Mouse (Mus musculus) left cerebral cortex, adult 2 months (tissue): ENCODE results near the gene Ptprj. TPM values are rescaled to one million over a fixed set of nuclear protein-coding genes. Genes with fewer than 3 reads are reported as not detected.

Source experiments
- DNase-seq, 2 experiments: peaks; one replicate each; pipeline ENCODE4 v3.0.0; 2021 to 2022; ENCODE audit warnings: low spot score in 2 of 2, mixed read lengths in 1 of 2; ENCODE audit errors: extremely low spot score in 1 of 2
- H3K27ac ChIP-seq: fragments of 200-600 bp; 2 replicates; pipeline ENCODE4 v1.8.1; 2022
- H3K4me3 ChIP-seq: fragments of 200-600 bp; 2 replicates; pipeline ENCODE4 v1.8.1; 2022
- CTCF ChIP-seq: fragments of 200-600 bp; IDR thresholded peaks from 2 replicates; pipeline ENCODE4 v1.8.1; 2022; ENCODE audit warnings: antibody characterized with exemption, mild to moderate bottlenecking, moderate library complexity
- intact Hi-C: fragments of 180-260 bp; cut with DNase I; formaldehyde crosslinking; loops from one replicate; pipeline ENCODE4 v1.15.1; 2025
- total RNA-seq, 2 experiments: library from RNA; stranded (reverse); gene quantifications; 2 replicates each; pipeline ENCODE4 v1.2.3; 2021

Gene Ptprj
- total RNA-seq, 2 experiments from 2014 or later = 114 to 117 TPM

DNA sequence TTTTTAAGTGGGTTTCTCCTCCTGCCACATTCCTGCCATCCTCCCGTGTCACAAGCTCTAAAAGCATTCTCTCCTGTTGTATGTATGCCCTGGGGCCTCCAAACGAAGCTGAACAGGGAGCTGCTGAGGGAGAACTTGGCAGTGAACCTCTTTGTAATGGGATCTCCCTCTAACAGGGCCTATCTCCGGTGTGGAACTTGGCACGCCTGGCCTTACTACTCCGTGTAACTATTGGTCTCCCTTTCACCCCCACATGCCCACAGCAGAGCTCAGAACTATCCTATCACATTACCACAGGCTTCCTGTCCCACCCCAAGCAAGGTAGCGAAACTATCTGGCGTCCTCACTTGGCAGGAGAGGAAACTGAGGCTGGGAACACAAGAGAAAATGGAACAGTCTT lies 14.4 kb downstream of the Ptprj start:
- no peak for DNase-seq
- Histone ChIP-seq H3K27ac (no peak overlapping the region), H3K4me3 (no peak overlapping the region)
- TF ChIP-seq CTCF = no peak
- intact Hi-C loops = no loop called here

- no peak overlapping the region for H3K27ac ChIP-seq
- intact Hi-C loops = no loop called here
- H3K4me3 ChIP-seq = no peak overlapping the region
- no peak for TF ChIP-seq CTCF
- DNase-seq = no peak
Measured at GRCm38 (mm10) chr2:90565192-90565929, 15.1 kb downstream of the Ptprj start.

DNA sequence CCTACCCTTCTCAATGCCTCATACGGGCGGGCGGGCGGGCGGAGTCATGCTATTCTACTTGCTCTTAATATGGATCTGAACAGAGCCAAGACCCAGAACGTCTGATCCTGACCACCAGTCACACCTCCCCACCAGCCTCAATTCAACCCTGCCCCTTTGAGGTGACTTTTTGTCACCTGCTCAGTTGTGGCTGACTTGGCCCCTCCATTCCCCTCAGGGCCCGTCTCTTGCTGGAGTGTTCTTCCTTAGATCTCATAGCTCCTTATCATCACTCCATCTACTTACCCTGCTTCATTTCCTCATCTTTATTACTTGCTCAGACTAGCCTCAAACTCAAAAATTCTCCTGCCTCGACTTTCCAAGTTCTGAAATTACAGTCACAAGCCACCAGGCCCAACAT lies 15.9 kb downstream of the Ptprj start:
- intact Hi-C loops = no loop called here
- H3K4me3 ChIP-seq = no peak overlapping the region
- H3K27ac ChIP-seq = no peak overlapping the region
- no peak for DNase-seq
- no peak for TF ChIP-seq CTCF

GRCm38 (mm10) chr2:90563171-90563570 lies 17.3 kb downstream of the Ptprj start:
- Histone ChIP-seq H3K4me3 (no peak overlapping the region), H3K27ac (no peak overlapping the region)
- no peak for TF ChIP-seq CTCF
- DNase-seq = no peak
- intact Hi-C loops = no loop called here

GRCm38 (mm10) chr2:90562126-90562670 lies 18.2 kb downstream of the Ptprj start:
- no peak for DNase-seq
- Histone ChIP-seq H3K4me3 (no peak overlapping the region), H3K27ac (no peak overlapping the region)
- intact Hi-C loops = no loop called here
- no peak for TF ChIP-seq CTCF

GRCm38 (mm10) chr2:90560197-90560843 lies 20.1 kb downstream of the Ptprj start:
- H3K27ac ChIP-seq = peak overlapping the region; percentile 61; the same call in 1 of the 2 replicates
- no peak overlapping the region for H3K4me3 ChIP-seq
- no peak for TF ChIP-seq CTCF
- intact Hi-C loops = no loop called here
- DNase-seq = no peak

- Histone ChIP-seq H3K4me3 (no peak overlapping the region), H3K27ac (peak overlapping the region; percentile 61; the same call in 1 of the 2 replicates)
- intact Hi-C loops = no loop called here
- no peak for DNase-seq
- no peak for TF ChIP-seq CTCF
Measured at GRCm38 (mm10) chr2:90559688-90560196, 20.7 kb downstream of the Ptprj start.

- peak overlapping the region; percentile 4 for H3K27ac ChIP-seq
- H3K4me3 ChIP-seq = no peak overlapping the region
- intact Hi-C loops = no loop called here
- TF ChIP-seq CTCF = no peak
- no peak for DNase-seq
Measured at GRCm38 (mm10) chr2:90559015-90559687, 21.3 kb downstream of the Ptprj start.

- Histone ChIP-seq H3K4me3 (no peak overlapping the region), H3K27ac (peak overlapping the region; percentile 4; the same call in 1 of the 2 replicates)
- intact Hi-C loops = no loop called here
- DNase-seq = no peak
- TF ChIP-seq CTCF = no peak
Measured at GRCm38 (mm10) chr2:90558361-90558760, 22.1 kb downstream of the Ptprj start.

GRCm38 (mm10) chr2:90557913-90558312 lies 22.5 kb downstream of the Ptprj start:
- no peak overlapping the region for H3K27ac ChIP-seq
- DNase-seq = no peak
- intact Hi-C loops = no loop called here
- H3K4me3 ChIP-seq = no peak overlapping the region
- TF ChIP-seq CTCF = no peak

- TF ChIP-seq CTCF = no peak
- Histone ChIP-seq H3K27ac (no peak overlapping the region), H3K4me3 (no peak overlapping the region)
- intact Hi-C loops = no loop called here
- DNase-seq = no peak
Measured at GRCm38 (mm10) chr2:90555744-90556143, 24.7 kb downstream of the Ptprj start.

DNA sequence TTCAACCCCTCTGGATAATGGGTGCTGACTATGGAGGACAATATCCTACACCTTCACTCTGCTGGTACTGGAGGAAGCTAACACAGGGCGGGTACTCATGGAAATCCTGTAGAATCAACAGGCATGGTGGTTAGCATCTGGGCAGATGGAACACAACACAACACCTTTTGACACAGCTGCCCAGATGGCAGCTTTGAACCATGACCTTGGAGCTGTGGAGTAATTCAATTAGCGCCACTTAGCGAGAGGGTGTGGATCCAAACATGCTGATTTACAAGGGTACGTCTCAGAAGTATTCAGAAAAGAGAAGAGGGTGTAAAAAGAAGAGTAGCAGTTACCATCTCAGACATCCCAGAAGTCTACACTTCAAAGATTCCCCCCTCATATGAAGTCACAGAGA lies 25.6 kb downstream of the Ptprj start:
- intact Hi-C loops = no loop called here
- TF ChIP-seq CTCF = no peak
- no peak for DNase-seq

More for the DNA sequence above, 25.6 kb downstream of the Ptprj start:
- Histone ChIP-seq H3K27ac (no peak overlapping the region), H3K4me3 (no peak overlapping the region)
